Mouse (Mus musculus) brain, embryonic 14.5 days (tissue): ENCODE measurements around the gene Ccdc28b.

Experiments
- CTCF ChIP-seq: fragments of 200-500 bp; IDR thresholded peaks from 2 replicates; pipeline ENCODE4 v1.5.1; 2012; ENCODE audit warnings: inconsistent platforms, mild to moderate bottlenecking, moderate library complexity, borderline replicate concordance; ENCODE audit not compliant: insufficient read depth, insufficient read length; ENCODE audit errors: extremely low read depth
- POLR2A ChIP-seq: fragments of 200-500 bp; IDR thresholded peaks from 2 replicates; pipeline ENCODE4 v1.6.1; 2012; ENCODE audit warnings: mild to moderate bottlenecking, inconsistent platforms, borderline replicate concordance; ENCODE audit not compliant: poor library complexity, insufficient read depth, insufficient read length, severe bottlenecking; ENCODE audit errors: extremely low read depth

GRCm38 (mm10) chr4:129610472-129610871 lies 13.3 kb downstream of the Ccdc28b start:
- TF ChIP-seq CTCF (no peak), POLR2A (no peak)
